Mouse (Mus musculus) megakaryocyte, embryonic 14.5 days (primary cell): ENCODE data around the gene Fam160b1.

Experiments
- FLI1 ChIP-seq: IDR thresholded peaks from 2 replicates; pipeline ENCODE4 v1.6.1; 2012; ENCODE audit warnings: low read length, inconsistent platforms, mixed read lengths
- GATA1 ChIP-seq: IDR thresholded peaks from 3 replicates; pipeline ENCODE4 v1.6.1; 2012; ENCODE audit warnings: mixed read lengths, low read length, inconsistent platforms, borderline replicate concordance

GRCm38 (mm10) chr19:57413918-57414317 lies 53.4 kb downstream of the Fam160b1 start:
- TF ChIP-seq GATA1 (no peak), FLI1 (no peak)
